Mouse (Mus musculus) liver, postnatal 0 days (tissue): ENCODE measurements around the gene Phf19.

Experiments used
- CTCF ChIP-seq: sonication (generic); IDR thresholded peaks from 2 replicates; pipeline ENCODE4 v1.5.1; 2016; ENCODE audit warnings: antibody characterized with exemption, low read depth
- EP300 ChIP-seq: IDR thresholded peaks from 2 replicates; pipeline ENCODE4 v1.6.1; 2016; ENCODE audit warnings: antibody characterized with exemption, low read depth, mild to moderate bottlenecking

DNA sequence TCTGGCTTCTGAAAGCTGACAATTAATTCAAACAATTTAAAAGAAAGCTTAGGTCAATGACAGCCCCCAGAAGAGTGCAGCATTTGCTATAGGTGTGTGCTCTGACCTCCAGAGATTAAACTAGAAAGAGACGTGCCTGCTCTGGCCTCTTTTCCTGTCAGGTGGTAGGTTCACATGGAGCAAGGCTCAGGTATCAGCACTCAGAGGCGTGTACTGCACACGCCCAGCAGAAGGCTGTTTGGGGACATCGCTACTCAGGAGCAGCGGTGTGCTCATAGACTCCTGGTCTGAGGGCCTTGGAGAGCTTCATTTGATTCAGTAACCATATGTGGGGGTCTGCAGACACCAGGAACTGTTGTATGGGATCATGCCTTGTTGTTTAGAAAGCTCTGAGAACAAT, 13.5 kb upstream of the Phf19 start:
- TF ChIP-seq CTCF, result no peak
- TF ChIP-seq EP300, result no peak
